Mouse (Mus musculus) embryo, embryonic 10 days (tissue): ENCODE results near the gene Arnt2.

Source experiments
- DNase-seq: peaks from one replicate; pipeline ENCODE4 v3.0.0-alpha.2; 2015; ENCODE audit warnings: low spot score

The Arnt2 gene

GRCm38 (mm10) chr7:84286526-84287225, 123.3 kb downstream of the Arnt2 start:
- DNase-seq = no peak

- no peak for DNase-seq
These were observed 124.2 kb downstream of the Arnt2 start for GRCm38 (mm10) chr7:84285790-84286189.

GRCm38 (mm10) chr7:84284974-84285373, 125.0 kb downstream of the Arnt2 start:
- DNase-seq = no peak

- DNase-seq = no peak
These were observed 127.7 kb downstream of the Arnt2 start for GRCm38 (mm10) chr7:84282231-84282630.

GRCm38 (mm10) chr7:84279231-84279630, 130.7 kb downstream of the Arnt2 start:
- no peak for DNase-seq

GRCm38 (mm10) chr7:84275312-84275711, 134.7 kb downstream of the Arnt2 start:
- no peak for DNase-seq

GRCm38 (mm10) chr7:84273930-84274329, 136.0 kb downstream of the Arnt2 start:
- DNase-seq = no peak

- peak; percentile 90 for DNase-seq
These were observed 137.7 kb downstream of the Arnt2 start for GRCm38 (mm10) chr7:84272206-84272818.

GRCm38 (mm10) chr7:84271429-84271828, 138.5 kb downstream of the Arnt2 start:
- no peak for DNase-seq

- DNase-seq = no peak
These were observed 146.5 kb downstream of the Arnt2 start for GRCm38 (mm10) chr7:84263466-84263865.

GRCm38 (mm10) chr7:84261341-84261740, 148.6 kb downstream of the Arnt2 start:
- no peak for DNase-seq

GRCm38 (mm10) chr7:84260401-84260800, 149.6 kb downstream of the Arnt2 start:
- DNase-seq = no peak

GRCm38 (mm10) chr7:84259309-84259985, 150.5 kb downstream of the Arnt2 start:
- DNase-seq = no peak

- DNase-seq = no peak
These were observed 153.3 kb downstream of the Arnt2 start for GRCm38 (mm10) chr7:84256661-84257060.

GRCm38 (mm10) chr7:84256245-84256644, 153.7 kb downstream of the Arnt2 start:
- DNase-seq = no peak

- peak; percentile 18 for DNase-seq
These were observed 155.1 kb downstream of the Arnt2 start for GRCm38 (mm10) chr7:84254916-84255315.

GRCm38 (mm10) chr7:84254311-84254710, 155.7 kb downstream of the Arnt2 start:
- DNase-seq = no peak

- no peak for DNase-seq
These were observed 158.3 kb downstream of the Arnt2 start for GRCm38 (mm10) chr7:84251667-84252066.

- DNase-seq = no peak
These were observed 159.2 kb downstream of the Arnt2 start for GRCm38 (mm10) chr7:84250736-84251135.

GRCm38 (mm10) chr7:84249951-84250350, 160.0 kb downstream of the Arnt2 start:
- DNase-seq = no peak

GRCm38 (mm10) chr7:84249381-84249780, 160.6 kb downstream of the Arnt2 start:
- no peak for DNase-seq

GRCm38 (mm10) chr7:84247960-84248665, 161.9 kb downstream of the Arnt2 start:
- DNase-seq = no peak

- no peak for DNase-seq
These were observed 163.1 kb downstream of the Arnt2 start for GRCm38 (mm10) chr7:84246878-84247277.
